Mouse (Mus musculus) heart, adult 2 months (tissue): ENCODE measurements around the gene Cptp.

Source experiments
- CTCF ChIP-seq: fragments of 200-600 bp; IDR thresholded peaks from 2 replicates; pipeline ENCODE4 v1.8.1; 2022; ENCODE audit warnings: antibody characterized with exemption, mild to moderate bottlenecking, moderate library complexity
- EP300 ChIP-seq: fragments of 200-500 bp; IDR thresholded peaks from 2 replicates; pipeline ENCODE4 v1.6.1; 2011; ENCODE audit warnings: low read depth, low read length, control low read depth; ENCODE audit not compliant: insufficient read depth
- POLR2A ChIP-seq: fragments of 200-500 bp; IDR thresholded peaks from 2 replicates; pipeline ENCODE4 v1.6.1; 2011; ENCODE audit warnings: mild to moderate bottlenecking, low read depth, low read length, control low read depth; ENCODE audit not compliant: insufficient read depth

DNA sequence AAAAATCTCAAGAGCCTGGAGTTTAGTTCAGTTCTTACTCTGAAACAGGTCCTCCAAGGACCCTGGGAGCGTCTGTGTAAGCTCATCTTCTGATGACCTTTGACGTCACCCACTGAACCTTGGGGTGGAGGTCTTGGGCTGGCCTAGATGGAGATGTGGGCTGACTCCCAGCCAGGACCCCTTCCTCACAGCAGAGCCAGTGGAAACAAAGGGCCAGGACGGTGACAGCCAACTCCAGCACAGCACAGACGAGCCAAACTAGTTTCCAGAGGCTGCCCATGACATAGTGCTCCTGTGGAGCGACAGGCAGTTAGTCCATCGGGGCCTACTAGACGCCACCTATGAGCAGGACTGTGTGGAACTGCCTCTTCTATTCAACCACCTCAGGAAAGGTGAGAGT is 39.0 kb upstream of the Cptp start:
- no peak for TF ChIP-seq POLR2A
- no peak for TF ChIP-seq CTCF
- TF ChIP-seq EP300 = no peak
